Mouse (Mus musculus) heart, adult 2 months (tissue): ENCODE results near the gene Ing4.

Experiments
- CTCF ChIP-seq: fragments of 200-600 bp; IDR thresholded peaks from 2 replicates; pipeline ENCODE4 v1.8.1; 2022; ENCODE audit warnings: antibody characterized with exemption, mild to moderate bottlenecking, moderate library complexity
- POLR2A ChIP-seq: fragments of 200-500 bp; IDR thresholded peaks from 2 replicates; pipeline ENCODE4 v1.6.1; 2011; ENCODE audit warnings: mild to moderate bottlenecking, low read depth, low read length, control low read depth; ENCODE audit not compliant: insufficient read depth

GRCm38 (mm10) chr6:125067571-125067995 lies 28.0 kb downstream of the Ing4 start, which contains the start of gene Lpar5:
- no peak for TF ChIP-seq CTCF
- TF ChIP-seq POLR2A: no peak
